Mouse (Mus musculus) kidney, adult 8-10 months (tissue): ENCODE data around the gene Stx11.
"Not testable (repeated sequence)": the region's sequence is repeated elsewhere in the genome, so short reads cannot be mapped to it uniquely, and the experiment has no call there.

ENCODE experiments used
- DNase-seq, 2 experiments: peaks; one replicate each; pipeline ENCODE4 v3.0.0; 2022

Gene Stx11

GRCm38 (mm10) chr10:12955831-12956230, 8.3 kb downstream of the Stx11 start:
- DNase-seq, result no peak

DNA sequence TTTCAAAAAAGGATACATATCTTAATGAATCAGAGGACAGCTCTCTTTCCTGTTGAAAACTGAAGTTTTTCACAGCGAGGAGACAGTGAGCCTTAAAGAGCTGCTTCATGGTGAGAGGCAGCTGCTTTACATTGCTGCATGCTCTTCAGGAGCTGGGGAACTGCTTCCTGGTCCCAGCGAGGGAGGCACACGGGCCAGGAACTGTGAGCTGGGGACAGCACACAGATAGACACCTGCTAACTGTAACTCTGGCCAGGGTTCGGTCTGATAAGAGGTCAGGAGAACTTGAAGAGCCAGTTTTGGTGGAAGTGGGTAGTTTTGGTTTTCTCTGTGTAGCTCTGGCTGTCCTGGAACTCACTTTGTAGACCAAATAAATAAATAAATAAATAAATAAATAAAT, 12.7 kb downstream of the Stx11 start:
- not testable (repeated sequence) for DNase-seq

DNA sequence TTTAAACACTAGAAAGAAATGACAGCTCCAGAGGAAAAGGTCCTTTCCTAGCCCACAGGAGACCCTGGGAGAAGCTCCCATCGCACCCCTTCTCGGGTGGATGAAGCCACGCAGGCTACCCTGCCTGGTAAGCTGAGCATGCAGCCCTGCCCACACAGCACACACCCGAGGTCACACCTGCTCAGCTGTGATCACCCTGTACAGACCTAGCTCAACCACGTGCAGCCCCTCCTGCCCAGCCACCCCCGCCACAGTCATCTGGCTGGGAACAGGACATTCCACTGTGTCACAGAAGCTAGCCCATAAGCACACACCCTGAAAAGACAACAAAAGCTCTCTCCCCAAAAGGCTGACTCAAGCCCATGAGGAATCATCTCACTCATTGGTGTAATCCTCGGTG, 14.8 kb downstream of the Stx11 start:
- no peak for DNase-seq

- no peak for DNase-seq
Measured at GRCm38 (mm10) chr10:12947606-12948005, 16.5 kb downstream of the Stx11 start.

DNA sequence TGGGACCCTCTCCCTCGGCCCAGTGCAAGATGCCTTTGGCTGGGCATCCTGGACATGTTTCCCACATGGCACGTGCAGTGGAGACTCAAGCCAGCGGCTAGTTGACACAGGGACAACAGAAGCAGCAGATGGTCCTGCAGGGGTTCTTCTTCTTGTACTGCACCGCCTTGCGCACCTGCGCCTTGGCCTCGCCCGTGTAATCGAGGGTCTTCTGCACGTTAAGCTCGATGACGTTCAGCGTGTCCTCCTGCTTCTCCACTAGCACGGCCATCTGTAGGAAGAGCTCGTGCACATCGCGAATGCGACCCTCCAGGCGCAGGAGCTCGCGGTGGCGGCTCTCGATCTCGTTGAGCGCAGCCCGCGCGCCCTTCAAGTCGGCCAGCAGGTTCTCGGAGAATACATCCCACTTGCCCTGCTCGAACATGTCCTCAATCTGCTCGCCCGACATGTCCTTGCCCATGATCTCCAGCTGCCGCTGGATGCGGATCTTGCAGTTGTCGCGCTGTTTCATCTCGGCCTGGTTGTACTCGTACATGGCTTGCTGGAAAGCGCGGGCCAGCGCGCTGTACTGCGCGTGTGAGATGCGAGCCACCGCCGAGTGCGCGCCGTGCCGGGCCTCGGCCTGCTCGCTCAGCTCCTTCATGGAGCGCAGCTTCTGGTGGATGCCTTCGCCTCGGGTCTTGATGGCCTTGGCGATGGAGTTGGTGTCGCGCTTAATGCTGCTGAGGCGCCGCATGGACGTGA, 22.9 kb downstream of the Stx11 start:
- DNase-seq, result no peak

DNA sequence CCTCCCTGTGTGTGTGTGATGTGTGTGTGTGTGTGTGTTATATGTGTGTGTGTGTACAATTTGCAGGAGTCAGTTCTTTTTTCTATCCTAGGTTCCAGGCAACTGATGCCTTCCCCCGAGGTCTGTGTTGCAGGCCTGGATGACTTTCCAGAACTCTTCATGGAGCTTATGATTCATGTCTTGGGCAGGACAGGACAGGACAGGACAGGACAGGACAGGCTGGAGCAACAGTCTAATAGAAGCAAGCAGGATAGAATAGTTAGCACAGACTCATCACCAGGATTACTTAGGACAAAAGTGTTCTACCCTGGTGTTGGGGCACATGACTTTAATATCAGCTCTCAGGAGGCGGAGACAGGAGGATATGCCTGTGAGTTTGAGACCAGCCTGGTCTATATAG, 25.3 kb downstream of the Stx11 start:
- DNase-seq, result no peak

- DNase-seq, result no peak
Measured at GRCm38 (mm10) chr10:12936079-12936478, 28.0 kb downstream of the Stx11 start.

GRCm38 (mm10) chr10:12935575-12935974, 28.5 kb downstream of the Stx11 start:
- no peak for DNase-seq

GRCm38 (mm10) chr10:12931492-12932400, 32.4 kb downstream of the Stx11 start:
- DNase-seq, result peak; percentile 5 to 25

GRCm38 (mm10) chr10:12930351-12930905, 33.7 kb downstream of the Stx11 start:
- DNase-seq, result no peak

DNA sequence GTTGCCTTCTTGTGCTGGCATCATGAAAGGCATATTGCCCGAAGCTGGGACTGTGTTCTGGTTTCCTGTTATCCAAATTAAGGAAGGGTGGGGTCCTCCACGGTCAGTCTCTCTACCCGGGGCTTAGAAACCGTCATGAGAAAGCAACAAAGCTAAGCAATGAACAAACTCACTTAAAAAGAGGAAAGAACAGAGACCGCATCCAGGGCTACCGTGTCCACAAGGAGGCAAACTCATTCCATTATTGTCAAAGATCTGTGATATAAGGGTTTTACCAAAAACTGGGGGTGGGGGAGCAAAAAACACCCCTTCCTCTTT, 34.3 kb downstream of the Stx11 start:
- no peak for DNase-seq

DNA sequence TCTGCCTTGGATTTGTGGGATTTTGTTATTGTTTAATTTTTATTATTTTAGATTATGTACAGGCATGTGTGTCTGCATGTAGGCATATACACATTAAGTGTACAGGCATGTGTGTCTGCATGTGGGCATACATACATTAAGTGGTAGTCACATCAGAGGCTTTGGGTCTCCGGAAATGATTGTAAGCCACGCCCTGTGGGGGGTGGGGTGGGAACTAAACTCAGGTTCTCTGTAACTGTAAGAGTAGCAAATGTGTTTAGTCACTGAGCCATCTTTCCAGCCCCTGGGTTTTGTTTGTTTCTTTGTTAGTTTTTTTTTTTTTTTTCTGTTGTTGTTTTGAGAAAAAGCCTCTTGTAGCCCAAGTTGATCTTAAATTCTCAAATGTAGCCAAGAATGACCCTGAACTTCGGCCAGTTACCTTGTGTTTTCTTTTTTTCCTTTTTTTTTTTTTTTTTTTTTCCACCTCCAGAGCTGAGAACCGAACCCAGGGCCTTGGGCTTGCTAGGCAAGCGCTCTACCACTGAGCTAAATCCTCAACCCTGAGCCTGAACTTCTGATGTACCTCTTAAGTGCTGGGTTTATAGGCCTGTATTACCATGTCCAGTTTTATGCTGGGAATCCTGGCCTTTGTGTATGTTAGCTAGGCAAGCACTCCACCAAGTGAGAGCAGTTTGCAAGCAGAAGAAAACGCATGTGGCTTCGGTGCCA, 34.8 kb downstream of the Stx11 start:
- no peak for DNase-seq

DNA sequence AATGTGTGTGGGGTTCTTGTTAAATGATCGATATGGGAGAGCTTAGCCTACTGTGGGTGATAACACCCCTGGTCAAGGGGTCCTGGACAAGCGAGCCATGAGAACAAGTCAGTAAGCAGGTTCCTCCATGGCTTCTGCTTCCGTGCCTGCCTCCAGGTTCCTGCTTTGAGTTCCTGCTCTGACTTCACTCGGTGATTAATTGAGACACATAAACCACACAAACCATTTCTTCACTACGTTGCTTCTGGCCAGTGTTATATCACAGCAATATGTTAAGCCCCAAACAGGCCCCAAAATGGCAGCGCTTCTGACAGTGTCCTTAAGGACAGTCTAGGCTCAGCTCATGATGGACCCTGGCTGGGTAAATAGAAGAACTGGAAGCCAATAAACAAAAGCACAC, 35.9 kb downstream of the Stx11 start:
- no peak for DNase-seq

DNA sequence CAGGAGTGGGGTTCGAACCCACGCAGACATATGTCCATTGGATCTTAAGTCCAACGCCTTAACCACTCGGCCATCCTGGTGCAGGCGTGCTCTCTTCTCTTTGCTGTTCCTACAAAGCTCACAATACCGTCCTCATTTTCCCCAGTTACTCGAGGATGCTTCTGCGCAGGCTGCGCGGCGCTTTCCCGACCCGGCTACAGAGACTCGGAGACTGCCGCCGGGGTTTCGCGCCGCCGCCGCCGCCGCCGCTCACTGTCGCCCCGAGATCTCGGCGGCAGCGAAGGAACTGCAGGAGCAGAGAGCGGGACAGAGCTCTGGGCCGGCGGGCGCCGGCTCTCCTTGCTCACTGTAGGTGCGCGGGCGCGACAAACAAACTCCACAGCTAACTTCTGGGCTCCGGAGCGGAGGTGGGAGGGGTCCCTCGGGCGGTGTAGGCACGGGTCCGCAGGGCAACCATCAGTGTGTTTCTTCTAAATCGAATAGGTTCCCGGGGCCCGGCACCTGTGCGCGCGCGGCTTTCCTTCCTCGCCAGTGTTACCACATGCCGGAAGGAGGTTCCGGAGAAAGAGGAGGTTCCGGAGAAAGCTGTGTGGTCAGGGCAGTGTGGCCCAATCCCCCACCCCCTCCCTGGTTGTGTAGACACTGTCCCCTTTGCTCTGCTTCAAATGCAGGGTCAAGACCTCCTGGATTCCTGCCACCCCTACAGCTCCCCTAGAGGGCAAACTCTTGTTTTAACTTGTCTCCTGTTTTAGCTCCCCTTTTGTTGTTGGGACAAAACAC, 41.3 kb downstream of the Stx11 start:
- peak; percentile 93 to 97 for DNase-seq

DNA sequence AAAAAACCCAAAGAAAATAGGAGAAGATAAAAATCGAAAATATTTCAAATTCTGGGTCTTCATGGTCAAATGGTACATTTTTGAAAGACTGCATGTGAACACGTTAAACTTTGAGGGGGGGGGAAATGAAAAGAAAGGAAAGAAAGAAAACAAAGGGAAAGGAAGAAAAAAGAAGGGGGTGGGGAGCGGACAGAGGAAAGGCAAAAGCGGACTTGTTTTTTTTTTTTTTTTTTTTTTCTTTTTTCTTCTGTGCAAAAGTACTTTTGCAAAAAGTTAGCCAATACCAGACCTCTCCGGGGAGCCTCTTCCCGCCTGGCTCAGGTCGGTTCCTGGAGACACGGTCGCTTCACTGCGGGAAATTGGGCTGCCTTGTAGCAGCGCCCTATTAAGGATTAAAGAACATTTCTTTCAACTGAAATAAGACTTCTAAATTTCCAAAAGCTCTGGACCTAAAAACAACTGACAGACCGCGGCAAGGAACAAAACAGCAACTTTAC, 42.0 kb downstream of the Stx11 start:
- no peak for DNase-seq

GRCm38 (mm10) chr10:12921551-12922040, 42.5 kb downstream of the Stx11 start:
- no peak for DNase-seq

DNA sequence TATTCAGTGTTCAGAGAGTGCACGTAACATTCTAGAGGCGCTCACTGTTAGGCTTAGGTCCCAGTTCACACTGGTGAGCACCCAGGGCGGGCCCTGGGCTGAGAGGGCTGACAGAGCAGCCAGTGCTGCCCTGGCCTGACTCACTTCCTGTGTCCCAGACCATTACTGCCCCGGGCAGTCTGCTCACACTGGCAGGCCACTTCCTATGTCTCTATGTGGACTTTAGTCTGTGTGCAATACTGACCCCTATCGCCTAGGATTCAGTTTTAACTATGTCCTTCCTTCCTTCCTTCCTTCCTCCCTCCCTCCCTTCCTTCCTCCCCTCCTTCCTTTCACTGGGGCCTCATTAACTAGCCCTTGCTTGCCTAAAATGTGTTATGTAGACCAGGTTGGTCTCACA, 44.8 kb downstream of the Stx11 start:
- DNase-seq, result peak; percentile 47 to 53

- no peak for DNase-seq
Measured at GRCm38 (mm10) chr10:12917626-12918025, 46.5 kb downstream of the Stx11 start.

DNA sequence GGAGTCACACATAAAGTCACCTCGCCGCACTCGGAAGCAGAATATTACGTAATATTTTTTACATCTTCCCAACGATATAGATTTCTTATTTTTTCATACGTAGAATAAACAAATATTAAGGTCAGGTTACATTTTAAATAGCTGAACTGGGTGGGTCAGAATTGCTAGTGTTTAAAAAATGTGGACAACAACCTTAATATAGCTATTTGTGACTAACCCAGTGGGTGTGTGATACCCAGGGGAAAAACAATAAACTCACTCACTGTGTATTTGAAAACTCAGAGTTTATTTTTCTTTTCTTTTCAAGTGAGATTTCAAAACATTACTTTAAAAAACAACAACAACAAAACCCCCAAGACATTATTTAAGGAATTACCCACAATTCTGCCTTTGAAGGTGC, 47.7 kb downstream of the Stx11 start:
- no peak for DNase-seq

DNA sequence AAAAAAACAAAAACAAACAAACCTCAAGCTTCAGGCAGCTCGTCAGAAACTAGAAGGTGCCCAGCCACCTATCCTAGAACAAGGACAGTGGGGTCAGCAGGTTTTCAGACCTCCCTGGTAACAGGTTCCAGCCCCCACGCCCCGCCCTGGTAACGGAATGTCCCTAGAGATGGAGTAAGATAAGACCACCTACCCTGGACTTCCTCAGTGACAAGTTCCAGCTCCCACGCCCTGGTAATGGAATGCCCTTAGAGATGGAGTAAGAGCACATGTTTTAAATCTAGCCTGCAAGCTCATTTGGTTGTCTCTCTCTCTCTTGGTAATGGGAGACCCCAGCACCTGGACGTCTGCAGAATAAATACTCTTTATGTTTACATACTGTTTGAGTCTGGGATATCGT, 48.3 kb downstream of the Stx11 start:
- DNase-seq, result no peak

GRCm38 (mm10) chr10:12914203-12914602, 49.9 kb downstream of the Stx11 start:
- no peak for DNase-seq

GRCm38 (mm10) chr10:12911981-12912530, 52.0 kb downstream of the Stx11 start:
- DNase-seq, result no peak
